Mouse (Mus musculus): ENCODE data around the gene Plscr2. TPM values are rescaled to one million over a fixed set of nuclear protein-coding genes. Genes with fewer than 3 reads are reported as not detected.

The Plscr2 gene
- total RNA-seq, 2 experiments from 2014 or later: 1.6 to 1.7 TPM

DNA sequence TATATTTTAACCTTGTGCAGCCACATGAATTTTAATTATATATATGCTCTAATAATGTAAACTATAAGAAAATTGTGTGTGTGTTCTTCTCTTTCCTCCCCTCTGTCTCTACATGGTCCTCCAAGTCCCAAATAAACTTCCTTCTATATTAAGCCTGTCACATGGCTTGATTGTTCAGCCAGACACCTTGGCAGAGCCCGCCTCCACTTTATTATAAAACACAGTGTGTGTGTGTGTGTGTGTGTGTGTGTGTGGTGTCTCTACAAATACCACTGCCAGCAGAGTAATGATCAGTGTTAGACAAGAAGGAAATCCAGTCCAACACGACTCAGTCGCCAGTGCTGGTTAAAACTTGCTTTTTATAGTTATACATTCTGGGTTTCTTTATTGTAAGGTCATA lies 62.3 kb downstream of the Plscr2 start:
- no peak for DNase-seq (ENCODE audit: low spot score)

DNA sequence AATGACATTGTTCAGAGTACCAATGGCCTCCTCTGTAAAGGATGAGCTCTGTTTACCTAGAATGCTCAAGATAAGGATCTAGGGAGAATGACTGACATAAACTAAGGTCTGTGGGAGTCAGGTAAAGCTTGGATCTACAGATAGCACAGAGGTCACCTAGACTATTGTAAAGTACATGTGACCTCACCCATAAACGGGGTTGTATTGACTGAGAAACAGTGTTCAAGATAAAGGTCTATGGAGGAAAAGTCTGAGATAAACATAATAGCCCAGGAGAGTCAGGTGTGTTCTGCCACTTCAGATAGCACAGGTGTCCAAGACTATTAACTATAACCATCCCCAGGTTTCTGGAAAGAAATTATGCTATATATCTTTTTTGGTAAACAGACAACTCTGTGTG lies 63.6 kb downstream of the Plscr2 start:
- DNase-seq (ENCODE audit: low spot score): no peak

Small RNA genes within 50 kb of the gene (microRNA-seq; reads per million reads assigned to microRNA genes)
- gene Mir6386: not detected

Other genes with a start within 250 kb of the Plscr2 start
- gene Plscr5, start 82.7 kb upstream of the Plscr2 start, total RNA-seq (2021): not detected
- 1 to 10 TPM in 1 of 2 experiments, under 1 TPM in 1; 0.75 to 1.3 TPM for gene Plscr1, start 25.9 kb upstream of the Plscr2 start, total RNA-seq (2021)
- gene 1700057G04Rik, start 33.8 kb downstream of the Plscr2 start, total RNA-seq (2021): not detected
- gene Plscr4, start 181.8 kb downstream of the Plscr2 start, total RNA-seq (2021): 1 to 10 TPM; 2.3 to 3.1 TPM